Mouse (Mus musculus): Measurements from ENCODE around the gene Ppia. TPM values are rescaled to one million over a fixed set of nuclear protein-coding genes. Genes with fewer than 3 reads are reported as not detected.

Ppia gene
- polyA plus RNA-seq, 1 experiment, result not detected

DNA sequence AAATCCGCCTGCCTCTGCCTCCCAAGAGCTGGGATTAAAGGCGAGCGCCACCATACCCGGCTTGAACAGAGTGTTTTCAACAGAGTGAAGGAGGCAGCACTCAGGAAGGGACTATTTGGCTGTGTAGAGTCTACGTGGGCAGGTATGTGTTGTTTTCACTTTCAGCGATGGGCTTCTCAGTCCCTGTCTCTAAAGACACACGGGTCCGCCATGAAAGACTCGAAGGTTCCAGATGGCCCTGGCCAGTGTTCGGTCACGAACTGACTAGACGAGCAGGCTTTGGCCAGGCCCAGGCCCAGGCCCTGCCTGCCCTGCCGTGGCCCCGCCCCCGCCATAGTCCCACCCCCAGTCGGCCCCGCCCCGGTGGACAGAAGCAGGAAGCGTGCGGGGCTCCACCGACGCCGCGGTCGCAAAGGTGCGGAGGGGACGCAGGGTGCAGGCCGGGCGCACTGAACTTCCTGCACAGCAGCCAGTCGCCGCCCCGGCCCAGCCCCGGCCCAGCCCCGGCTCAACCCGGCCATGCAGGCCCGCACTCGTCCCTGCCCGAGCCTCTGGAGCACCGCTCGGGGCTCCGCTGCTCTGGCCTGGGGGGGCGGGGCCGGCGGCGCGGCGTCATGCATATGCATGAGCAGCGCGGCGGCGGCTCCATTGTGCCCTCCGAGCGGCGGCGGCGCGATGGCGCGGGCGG lies 26.4 kb upstream of the Ppia start, which contains the start of gene Zmiz2:
Zmiz2 (plus strand) TSS at position 349 of the 688 bp plus-strand sequence.
- Histone ChIP-seq H3K4me3 (ENCODE audit: insufficient read depth, low read depth, low read length) (peak within 1 kb of the TSS; percentile 92), H3K4me1 (ENCODE audit: control insufficient read depth, insufficient read depth, low read length) (peaks cover 22% of the 10 kb centered on the region), H3K27ac (ENCODE audit: insufficient read depth, low read depth, low read length) (peak within 1 kb of the TSS; percentile 92)
- 8% methylated on average over 60 of the region's 60 CpGs for WGBS
- TF ChIP-seq POLR2A (IDR thresholded peaks at IDR 0.05; ENCODE audit: insufficient read depth, low read depth, low read length), result peak; percentile 50; the same call in 1 of the 2 replicates
- no peak for TF ChIP-seq CTCF (IDR thresholded peaks at IDR 0.05; ENCODE audit: insufficient read depth, low read depth, low read length)

- H3K4me3 ChIP-seq (ENCODE audit: insufficient read depth, low read depth, low read length), result peak overlapping the region; percentile 92
- peak overlapping the region; percentile 39; the same call in 1 of the 2 replicates for H3K27ac ChIP-seq (ENCODE audit: insufficient read depth, low read depth, low read length)
- peaks cover 28% of the 10 kb centered on the region for H3K4me1 ChIP-seq (ENCODE audit: control insufficient read depth, insufficient read depth, low read length)
- TF ChIP-seq CTCF (IDR thresholded peaks at IDR 0.05; ENCODE audit: insufficient read depth, low read depth, low read length) (no peak), POLR2A (IDR thresholded peaks at IDR 0.05; ENCODE audit: insufficient read depth, low read depth, low read length) (no peak; the same call in 1 of the 2 replicates)
- WGBS, result 1% methylated on average over 43 of the region's 43 CpGs
Measured at GRCm38 (mm10) chr11:6389483-6389921, 25.7 kb upstream of the Ppia start.

GRCm38 (mm10) chr11:6390376-6391053 lies 24.7 kb upstream of the Ppia start:
- TF ChIP-seq CTCF (IDR thresholded peaks at IDR 0.05; ENCODE audit: insufficient read depth, low read depth, low read length), result no peak
- no peak for TF ChIP-seq POLR2A (IDR thresholded peaks at IDR 0.05; ENCODE audit: insufficient read depth, low read depth, low read length)
- Histone ChIP-seq H3K4me1 (ENCODE audit: control insufficient read depth, insufficient read depth, low read length) (peaks cover 37% of the 10 kb centered on the region), H3K27ac (ENCODE audit: insufficient read depth, low read depth, low read length) (no peak overlapping the region), H3K4me3 (ENCODE audit: insufficient read depth, low read depth, low read length) (peak overlapping the region; percentile 36)
- WGBS, result 69% methylated on average over 8 of the region's 8 CpGs

DNA sequence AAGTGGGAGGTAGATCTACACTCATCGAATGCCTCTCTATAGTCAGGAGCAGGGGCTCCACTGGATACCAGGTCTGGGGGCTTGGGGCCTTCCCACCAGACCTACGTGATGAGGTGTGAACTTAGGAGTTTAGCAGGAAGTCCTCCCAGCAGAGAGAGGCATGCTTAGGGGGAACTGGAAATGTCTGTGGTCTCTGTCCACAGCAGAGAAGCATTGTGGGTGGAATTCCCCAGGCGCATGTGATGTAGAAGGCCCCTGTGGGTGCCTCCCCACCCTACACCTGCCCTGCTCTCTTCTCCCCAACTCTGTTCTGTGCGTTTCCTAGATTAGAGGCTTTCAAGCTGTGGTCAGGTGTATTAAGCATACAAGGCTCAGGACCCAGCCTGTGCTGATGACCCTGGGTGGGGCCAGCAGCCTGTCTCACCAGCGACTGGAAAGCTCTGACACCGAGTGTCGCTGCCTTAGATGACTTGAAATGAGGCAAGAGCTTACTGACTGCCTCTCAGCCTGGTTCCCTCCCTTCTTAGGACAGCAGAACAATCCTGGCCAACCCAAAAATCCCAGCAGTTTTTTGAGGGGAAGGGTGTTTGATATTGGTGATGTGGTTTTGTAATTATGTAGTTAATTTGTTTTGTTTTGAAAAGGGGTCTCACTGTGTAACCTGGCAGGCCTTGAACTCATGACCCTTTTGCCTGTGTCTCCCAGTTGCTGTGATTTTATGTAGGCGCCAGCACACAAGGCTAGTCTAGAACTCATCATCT lies 23.5 kb upstream of the Ppia start:
- peaks cover 39% of the 10 kb centered on the region for H3K4me1 ChIP-seq (ENCODE audit: control insufficient read depth, insufficient read depth, low read length)
- WGBS, result 85% methylated on average over 8 of the region's 8 CpGs
- TF ChIP-seq CTCF (IDR thresholded peaks at IDR 0.05; ENCODE audit: insufficient read depth, low read depth, low read length) (no peak), POLR2A (IDR thresholded peaks at IDR 0.05; ENCODE audit: insufficient read depth, low read depth, low read length) (0 out of 2 replicates have a peak, but pooled peaks have one; percentile 27)
- no peak overlapping the region for H3K27ac ChIP-seq (ENCODE audit: insufficient read depth, low read depth, low read length)
- no peak overlapping the region for H3K4me3 ChIP-seq (ENCODE audit: insufficient read depth, low read depth, low read length)

DNA sequence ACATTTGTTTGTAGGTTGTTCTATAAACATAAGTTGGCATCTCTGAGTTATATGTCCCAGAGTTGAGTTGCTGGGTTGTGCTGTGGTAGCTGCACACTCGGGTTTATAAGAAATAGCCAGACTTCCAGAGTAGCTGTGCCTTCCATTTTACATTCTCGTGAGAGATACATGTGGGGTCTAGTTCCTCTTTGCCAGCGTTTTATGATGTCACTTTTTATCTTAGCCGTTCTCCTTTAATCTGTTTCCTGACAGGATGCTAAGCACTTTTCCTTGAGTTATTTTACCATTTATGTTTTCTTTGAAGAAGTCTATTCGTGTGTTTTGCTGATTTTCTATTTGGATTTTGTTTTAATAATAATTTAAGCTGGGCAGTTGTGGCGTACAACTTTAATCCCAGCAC lies 22.4 kb upstream of the Ppia start:
- 88% methylated on average over 6 of the region's 6 CpGs for WGBS
- no peak overlapping the region for H3K4me3 ChIP-seq (ENCODE audit: insufficient read depth, low read depth, low read length)
- H3K4me1 ChIP-seq (ENCODE audit: control insufficient read depth, insufficient read depth, low read length), result peaks cover 45% of the 10 kb centered on the region
- no peak overlapping the region for H3K27ac ChIP-seq (ENCODE audit: insufficient read depth, low read depth, low read length)
- TF ChIP-seq POLR2A (IDR thresholded peaks at IDR 0.05; ENCODE audit: insufficient read depth, low read depth, low read length), result no peak
- TF ChIP-seq CTCF (IDR thresholded peaks at IDR 0.05; ENCODE audit: insufficient read depth, low read depth, low read length), result no peak

DNA sequence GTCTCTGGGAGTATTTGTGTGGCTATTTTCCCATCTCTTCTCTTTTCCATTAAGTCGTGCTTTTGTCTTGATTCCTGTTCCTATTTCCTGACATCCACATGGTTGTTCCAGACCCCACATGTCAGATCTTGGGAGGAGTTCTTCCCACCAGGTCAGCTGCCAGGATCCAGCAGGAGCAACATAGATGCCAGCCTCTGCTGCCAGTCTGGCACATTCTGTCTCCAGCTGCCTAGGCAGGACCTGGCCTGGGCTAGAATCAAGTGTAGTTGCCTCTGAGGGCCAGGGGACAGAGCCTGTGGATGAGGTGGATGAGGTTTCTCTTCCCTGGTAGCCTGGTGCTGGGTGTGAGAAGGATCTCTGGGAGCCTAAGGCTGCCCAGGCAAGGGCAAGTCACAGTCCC lies 21.4 kb upstream of the Ppia start:
- Histone ChIP-seq H3K4me3 (ENCODE audit: insufficient read depth, low read depth, low read length) (no peak overlapping the region), H3K27ac (ENCODE audit: insufficient read depth, low read depth, low read length) (no peak overlapping the region; the same call in 1 of the 2 replicates), H3K4me1 (ENCODE audit: control insufficient read depth, insufficient read depth, low read length) (peaks cover 41% of the 10 kb centered on the region)
- TF ChIP-seq CTCF (IDR thresholded peaks at IDR 0.05; ENCODE audit: insufficient read depth, low read depth, low read length) (no peak), POLR2A (IDR thresholded peaks at IDR 0.05; ENCODE audit: insufficient read depth, low read depth, low read length) (no peak)
- 28% methylated on average over 1 of the region's 1 CpGs for WGBS

- no peak overlapping the region for H3K27ac ChIP-seq (ENCODE audit: insufficient read depth, low read depth, low read length)
- H3K4me1 ChIP-seq (ENCODE audit: control insufficient read depth, insufficient read depth, low read length), result peaks cover 37% of the 10 kb centered on the region
- TF ChIP-seq CTCF (IDR thresholded peaks at IDR 0.05; ENCODE audit: insufficient read depth, low read depth, low read length) (no peak), POLR2A (IDR thresholded peaks at IDR 0.05; ENCODE audit: insufficient read depth, low read depth, low read length) (no peak)
- 75% methylated on average over 5 of the region's 5 CpGs for WGBS
- no peak overlapping the region for H3K4me3 ChIP-seq (ENCODE audit: insufficient read depth, low read depth, low read length)
Measured at GRCm38 (mm10) chr11:6395565-6395964, 19.7 kb upstream of the Ppia start.

DNA sequence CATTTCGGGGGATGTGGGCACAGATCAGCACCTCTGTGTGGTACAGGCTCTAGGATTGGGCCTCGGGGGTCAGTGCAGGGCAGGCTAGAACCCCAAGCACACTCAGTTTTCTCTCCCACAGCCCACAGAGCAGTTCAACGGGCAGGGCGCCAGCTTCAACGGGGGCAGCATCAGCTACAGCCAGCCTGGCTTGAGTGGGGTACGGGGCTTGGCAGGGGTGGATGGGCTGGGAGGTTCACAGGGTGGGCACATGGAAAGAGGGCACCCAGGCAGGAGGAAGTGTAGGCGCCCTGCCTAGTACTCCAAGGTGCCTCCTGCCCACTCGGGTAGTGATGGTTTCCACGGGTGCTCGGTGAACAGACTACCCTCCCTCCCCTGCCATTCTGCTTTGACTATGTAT lies 17.1 kb upstream of the Ppia start:
- Histone ChIP-seq H3K4me1 (ENCODE audit: control insufficient read depth, insufficient read depth, low read length) (peaks cover 28% of the 10 kb centered on the region), H3K4me3 (ENCODE audit: insufficient read depth, low read depth, low read length) (no peak overlapping the region), H3K27ac (ENCODE audit: insufficient read depth, low read depth, low read length) (no peak overlapping the region)
- 72% methylated on average over 10 of the region's 10 CpGs for WGBS
- TF ChIP-seq POLR2A (IDR thresholded peaks at IDR 0.05; ENCODE audit: insufficient read depth, low read depth, low read length) (no peak), CTCF (IDR thresholded peaks at IDR 0.05; ENCODE audit: insufficient read depth, low read depth, low read length) (no peak)

Data from olfactory bulb, adult 2 months (tissue).